Mouse (Mus musculus): ENCODE data around the gene Atp5b. TPM values are rescaled to one million over a fixed set of nuclear protein-coding genes. Genes with fewer than 3 reads are reported as not detected.

The Atp5b gene
- polyA plus RNA-seq (2016; fragmentation: Nextera tagmentation; extraction: Ambion mirVana), result 2,091 and 2,135 TPM in 2 replicates

- WGBS, result under 1% methylated on average over 34 of the region's 34 CpGs
- ATAC-seq (ENCODE audit: low FRiP score), result peak; percentile 99
- Histone ChIP-seq H3K27ac (peak within 1 kb of the TSS; percentile 88), H3K9me3 (no peaks in the 10 kb centered on the region), H3K27me3 (no peaks in the 10 kb centered on the region), H3K4me2 (peak within 1 kb of the TSS; percentile 95), H3K36me3 (replicated peaks) (peaks cover 40% of the 10 kb centered on the region), H3K4me1 (peaks cover 18% of the 10 kb centered on the region), H3K4me3 (replicated peaks) (peak within 1 kb of the TSS; percentile 93), H3K9ac (peak within 1 kb of the TSS; percentile 98)
These were observed at the start of gene Atp5b for GRCm38 (mm10) chr10:128082880-128083421. Atp5b (plus strand) TSS chr10:128083273.

- Histone ChIP-seq H3K27me3 (no peaks in the 10 kb centered on the region), H3K9ac (peak overlapping the region; percentile 99), H3K4me2 (peak overlapping the region; percentile 95), H3K36me3 (replicated peaks) (peaks cover 39% of the 10 kb centered on the region), H3K9me3 (no peaks in the 10 kb centered on the region), H3K4me1 (peaks cover 39% of the 10 kb centered on the region), H3K4me3 (replicated peaks) (peak overlapping the region; percentile 96), H3K27ac (peak overlapping the region; percentile 96; the same call in 1 of the 2 replicates)
- no peak for ATAC-seq (ENCODE audit: low FRiP score)
- 8% methylated on average over 10 of the region's 10 CpGs for WGBS
These were observed 46.2 kb upstream of the Atp5b start for GRCm38 (mm10) chr10:128036746-128037425.

GRCm38 (mm10) chr10:128037921-128038320, 45.2 kb upstream of the Atp5b start:
- 59% methylated on average over 3 of the region's 3 CpGs for WGBS
- H3K27me3 ChIP-seq, result no peaks in the 10 kb centered on the region
- no peak for ATAC-seq (ENCODE audit: low FRiP score)
- no peak overlapping the region for H3K4me3 ChIP-seq (replicated peaks)
- H3K36me3 ChIP-seq (replicated peaks), result peaks cover 49% of the 10 kb centered on the region
- H3K4me2 ChIP-seq, result peak overlapping the region; percentile 22; the same call in 1 of the 2 replicates
- H3K9ac ChIP-seq, result no peak overlapping the region; the same call in 1 of the 2 replicates
- no peaks in the 10 kb centered on the region for H3K9me3 ChIP-seq
- no peak overlapping the region for H3K27ac ChIP-seq
- peaks cover 41% of the 10 kb centered on the region for H3K4me1 ChIP-seq

- H3K27ac ChIP-seq, result no peak overlapping the region
- ATAC-seq (ENCODE audit: low FRiP score), result no peak
- H3K27me3 ChIP-seq, result no peaks in the 10 kb centered on the region
- H3K4me3 ChIP-seq (replicated peaks), result no peak overlapping the region
- WGBS, result 73% methylated on average over 5 of the region's 5 CpGs
- H3K9ac ChIP-seq, result no peak overlapping the region; the same call in 1 of the 2 replicates
- H3K9me3 ChIP-seq, result no peaks in the 10 kb centered on the region
- H3K4me1 ChIP-seq, result peaks cover 49% of the 10 kb centered on the region
- no peak overlapping the region for H3K4me2 ChIP-seq
- peaks cover 62% of the 10 kb centered on the region for H3K36me3 ChIP-seq (replicated peaks)
These were observed 43.9 kb upstream of the Atp5b start for GRCm38 (mm10) chr10:128039167-128039566.

GRCm38 (mm10) chr10:128039858-128040257, 43.2 kb upstream of the Atp5b start:
- no peak overlapping the region for H3K4me3 ChIP-seq (replicated peaks)
- H3K27ac ChIP-seq, result peak overlapping the region; percentile 31; the same call in 1 of the 2 replicates
- peaks cover 68% of the 10 kb centered on the region for H3K36me3 ChIP-seq (replicated peaks)
- H3K4me1 ChIP-seq, result peaks cover 44% of the 10 kb centered on the region
- ATAC-seq (ENCODE audit: low FRiP score), result no peak
- no peaks in the 10 kb centered on the region for H3K27me3 ChIP-seq
- H3K9me3 ChIP-seq, result no peaks in the 10 kb centered on the region
- no peak overlapping the region for H3K9ac ChIP-seq
- WGBS, result 67% methylated on average over 3 of the region's 3 CpGs
- H3K4me2 ChIP-seq, result no peak overlapping the region

DNA sequence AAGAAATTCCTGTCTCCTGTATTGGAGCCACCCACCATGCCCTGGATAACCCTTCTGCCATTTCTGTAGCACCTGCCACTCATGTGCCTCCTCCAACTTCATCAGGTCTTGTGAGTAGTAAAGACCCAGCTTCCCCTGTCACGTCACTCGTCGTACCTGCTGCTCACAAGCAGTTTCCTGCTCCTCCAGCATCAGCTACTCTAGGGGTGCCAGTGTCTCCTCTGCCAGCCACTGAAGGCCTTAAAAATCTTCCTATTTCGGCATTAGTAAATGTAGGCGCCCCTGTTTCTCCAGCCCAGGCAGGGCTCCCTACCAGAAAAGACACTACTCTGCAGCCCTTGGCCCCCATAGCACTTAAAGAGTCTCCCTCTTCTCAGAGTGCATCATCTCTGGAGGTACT, 42.8 kb upstream of the Atp5b start:
- no peaks in the 10 kb centered on the region for H3K9me3 ChIP-seq
- ATAC-seq (ENCODE audit: low FRiP score), result no peak
- peaks cover 73% of the 10 kb centered on the region for H3K36me3 ChIP-seq (replicated peaks)
- no peaks in the 10 kb centered on the region for H3K27me3 ChIP-seq
- no peak overlapping the region for H3K4me3 ChIP-seq (replicated peaks)
- WGBS, result 88% methylated on average over 5 of the region's 5 CpGs
- H3K4me1 ChIP-seq, result peaks cover 43% of the 10 kb centered on the region
- H3K4me2 ChIP-seq, result no peak overlapping the region
- no peak overlapping the region for H3K27ac ChIP-seq
- 0 out of 2 replicates have a peak overlapping the region, but pooled peaks have one; percentile 21 for H3K9ac ChIP-seq

DNA sequence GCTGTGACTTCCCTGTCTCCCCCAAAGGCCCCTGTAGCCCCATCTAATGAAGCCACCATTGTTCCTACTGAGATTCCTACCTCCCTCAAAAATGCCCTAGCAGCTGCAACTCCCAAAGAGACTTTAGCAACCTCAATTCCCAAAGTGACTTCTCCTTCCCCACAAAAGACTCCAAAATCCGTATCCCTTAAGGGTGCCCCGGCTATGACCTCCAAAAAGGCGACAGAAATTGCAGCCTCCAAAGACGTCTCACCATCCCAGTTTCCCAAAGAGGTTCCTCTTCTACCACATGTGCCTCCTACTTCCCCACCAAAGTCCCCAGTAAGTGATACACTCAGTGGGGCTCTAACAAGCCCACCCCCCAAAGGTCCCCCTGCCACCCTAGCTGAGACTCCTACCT, 41.4 kb upstream of the Atp5b start:
- Histone ChIP-seq H3K9ac (no peak overlapping the region), H3K4me3 (replicated peaks) (no peak overlapping the region), H3K36me3 (replicated peaks) (peaks cover 86% of the 10 kb centered on the region), H3K4me2 (no peak overlapping the region), H3K4me1 (peaks cover 43% of the 10 kb centered on the region), H3K9me3 (no peaks in the 10 kb centered on the region), H3K27ac (no peak overlapping the region), H3K27me3 (no peaks in the 10 kb centered on the region)
- no peak for ATAC-seq (ENCODE audit: low FRiP score)
- 75% methylated on average over 4 of the region's 4 CpGs for WGBS

- H3K36me3 ChIP-seq (replicated peaks), result peaks cover 90% of the 10 kb centered on the region
- no peaks in the 10 kb centered on the region for H3K9me3 ChIP-seq
- H3K4me1 ChIP-seq, result peaks cover 35% of the 10 kb centered on the region
- no peak overlapping the region for H3K9ac ChIP-seq
- H3K27ac ChIP-seq, result no peak overlapping the region
- H3K4me2 ChIP-seq, result no peak overlapping the region
- WGBS, result 93% methylated on average over 3 of the region's 3 CpGs
- ATAC-seq (ENCODE audit: low FRiP score), result no peak
- H3K27me3 ChIP-seq, result no peaks in the 10 kb centered on the region
- no peak overlapping the region for H3K4me3 ChIP-seq (replicated peaks)
These were observed 40.6 kb upstream of the Atp5b start for GRCm38 (mm10) chr10:128042466-128042865.

DNA sequence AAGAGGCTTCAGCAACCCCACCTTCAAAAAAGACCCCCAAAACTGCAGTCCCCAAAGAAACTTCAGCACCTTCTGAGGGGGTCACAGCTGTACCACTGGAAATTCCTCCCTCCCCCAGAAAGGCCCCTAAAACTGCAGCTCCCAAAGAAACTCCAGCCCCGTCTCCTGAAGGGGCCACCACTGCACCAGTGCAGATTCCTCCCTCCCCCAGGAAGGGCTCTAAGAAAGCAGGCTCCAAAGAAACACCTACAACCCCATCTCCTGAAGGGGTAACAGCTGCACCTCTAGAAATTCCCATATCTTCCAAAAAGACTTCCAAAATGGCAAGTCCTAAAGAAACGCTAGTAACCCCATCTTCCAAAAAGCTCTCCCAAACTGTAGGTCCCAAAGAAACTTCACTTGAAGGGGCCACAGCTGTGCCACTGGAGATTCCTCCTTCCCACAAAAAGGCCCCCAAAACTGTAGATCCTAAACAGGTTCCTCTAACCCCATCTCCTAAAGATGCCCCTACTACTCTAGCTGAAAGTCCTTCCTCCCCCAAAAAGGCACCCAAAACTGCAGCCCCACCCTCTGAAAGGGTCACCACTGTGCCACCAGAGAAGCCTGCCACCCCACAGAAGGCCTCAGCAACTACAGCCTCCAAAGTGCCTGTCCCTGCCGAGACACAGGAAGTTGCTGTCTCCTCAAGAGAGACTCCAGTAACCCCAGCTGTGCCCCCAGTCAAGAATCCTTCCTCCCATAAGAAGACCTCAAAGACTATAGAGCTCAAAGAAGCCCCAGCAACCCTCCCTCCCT, 39.8 kb upstream of the Atp5b start:
- Histone ChIP-seq H3K4me3 (replicated peaks) (no peak overlapping the region), H3K9ac (no peak overlapping the region), H3K9me3 (no peaks in the 10 kb centered on the region), H3K4me1 (peaks cover 28% of the 10 kb centered on the region), H3K27ac (no peak overlapping the region), H3K27me3 (no peaks in the 10 kb centered on the region), H3K36me3 (replicated peaks) (peaks cover 93% of the 10 kb centered on the region), H3K4me2 (no peak overlapping the region)
- ATAC-seq (ENCODE audit: low FRiP score), result no peak
- WGBS, result 78% methylated on average over 3 of the region's 3 CpGs

DNA sequence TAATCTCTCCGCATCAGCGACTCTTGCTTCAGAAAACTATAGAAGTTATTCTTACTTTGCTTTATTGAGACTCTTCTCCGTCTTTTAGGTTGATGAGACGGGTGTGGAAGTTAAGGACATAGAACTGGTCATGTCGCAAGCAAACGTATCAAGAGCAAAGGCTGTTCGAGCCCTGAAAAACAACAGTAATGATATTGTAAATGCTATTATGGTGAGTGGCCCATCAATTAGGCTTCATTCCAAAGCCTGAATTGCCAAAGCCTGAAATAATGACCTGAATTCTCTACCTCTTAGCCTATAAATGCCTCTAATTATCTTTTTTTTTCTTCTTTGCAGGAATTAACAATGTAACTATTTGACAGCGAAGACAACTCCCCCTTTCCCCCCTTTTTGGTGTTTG, 34.9 kb upstream of the Atp5b start:
- Histone ChIP-seq H3K9me3 (no peaks in the 10 kb centered on the region), H3K9ac (no peak overlapping the region), H3K27me3 (no peaks in the 10 kb centered on the region), H3K36me3 (replicated peaks) (peaks cover 79% of the 10 kb centered on the region), H3K27ac (no peak overlapping the region), H3K4me2 (no peak overlapping the region), H3K4me1 (peaks cover 6% of the 10 kb centered on the region), H3K4me3 (replicated peaks) (no peak overlapping the region)
- no peak for ATAC-seq (ENCODE audit: low FRiP score)
- WGBS, result 89% methylated on average over 8 of the region's 8 CpGs

- H3K4me1 ChIP-seq, result no peaks in the 10 kb centered on the region
- H3K9me3 ChIP-seq, result no peaks in the 10 kb centered on the region
- 92% methylated on average over 2 of the region's 2 CpGs for WGBS
- H3K4me2 ChIP-seq, result no peak overlapping the region
- H3K27ac ChIP-seq, result no peak overlapping the region
- H3K36me3 ChIP-seq (replicated peaks), result peaks cover 64% of the 10 kb centered on the region
- H3K9ac ChIP-seq, result no peak overlapping the region
- no peak overlapping the region for H3K4me3 ChIP-seq (replicated peaks)
- ATAC-seq (ENCODE audit: low FRiP score), result no peak
- no peaks in the 10 kb centered on the region for H3K27me3 ChIP-seq
These were observed 33.3 kb upstream of the Atp5b start for GRCm38 (mm10) chr10:128049741-128050140.

DNA sequence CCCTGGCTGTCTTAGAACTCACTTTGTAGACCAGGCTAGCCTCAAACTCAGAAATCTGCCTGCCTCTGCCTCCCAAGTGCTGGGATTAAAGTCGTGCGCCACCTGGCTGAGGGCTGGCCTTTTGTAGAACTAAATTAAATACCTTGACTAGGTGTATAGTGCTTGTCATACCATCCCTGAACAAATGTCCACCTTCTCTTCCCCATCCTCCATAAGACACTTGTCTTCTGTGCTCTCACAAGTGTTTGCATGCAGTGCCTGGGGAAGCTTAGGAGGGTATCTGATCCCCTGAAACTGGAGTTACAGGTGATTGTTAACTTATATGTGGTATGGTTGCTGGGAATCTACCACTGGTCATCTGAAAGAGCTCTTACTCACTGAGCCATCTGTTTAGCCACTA, 32.7 kb upstream of the Atp5b start:
- Histone ChIP-seq H3K9me3 (no peaks in the 10 kb centered on the region), H3K27me3 (no peaks in the 10 kb centered on the region), H3K4me3 (replicated peaks) (no peak overlapping the region), H3K9ac (no peak overlapping the region), H3K27ac (no peak overlapping the region), H3K4me2 (no peak overlapping the region), H3K4me1 (no peaks in the 10 kb centered on the region), H3K36me3 (replicated peaks) (peaks cover 57% of the 10 kb centered on the region)
- 78% methylated on average over 2 of the region's 2 CpGs for WGBS
- no peak for ATAC-seq (ENCODE audit: low FRiP score)

Data from forebrain, embryonic 12.5 days (tissue).